Mouse (Mus musculus): ENCODE results near the gene Slc6a6. TPM values are rescaled to one million over a fixed set of nuclear protein-coding genes. Genes with fewer than 3 reads are reported as not detected.

Slc6a6 gene
- polyA plus RNA-seq, 1 experiment from 2014 or later, result 107 TPM

DNA sequence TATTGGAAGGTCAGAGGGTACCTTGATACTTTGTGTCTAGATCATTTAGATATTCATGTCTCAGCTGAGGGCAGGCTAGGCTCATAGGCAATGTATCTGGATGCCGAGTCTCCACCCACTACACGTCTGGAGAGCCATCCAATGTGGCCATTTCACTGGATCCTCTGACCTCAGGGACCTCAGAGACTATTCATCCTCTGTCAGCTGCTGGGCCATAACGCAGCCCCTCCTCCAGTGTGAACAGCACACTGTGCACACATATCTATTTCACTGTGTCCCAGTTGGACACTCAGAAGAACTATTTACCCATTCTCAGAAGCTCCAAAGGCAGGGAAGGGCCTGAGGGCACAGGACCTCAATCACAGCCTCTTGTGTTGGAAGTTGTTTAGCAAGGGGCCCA lies 58.6 kb downstream of the Slc6a6 start:
- no peak overlapping the region for H3K9ac ChIP-seq (replicated peaks; ENCODE audit: low read depth, low read length)

DNA sequence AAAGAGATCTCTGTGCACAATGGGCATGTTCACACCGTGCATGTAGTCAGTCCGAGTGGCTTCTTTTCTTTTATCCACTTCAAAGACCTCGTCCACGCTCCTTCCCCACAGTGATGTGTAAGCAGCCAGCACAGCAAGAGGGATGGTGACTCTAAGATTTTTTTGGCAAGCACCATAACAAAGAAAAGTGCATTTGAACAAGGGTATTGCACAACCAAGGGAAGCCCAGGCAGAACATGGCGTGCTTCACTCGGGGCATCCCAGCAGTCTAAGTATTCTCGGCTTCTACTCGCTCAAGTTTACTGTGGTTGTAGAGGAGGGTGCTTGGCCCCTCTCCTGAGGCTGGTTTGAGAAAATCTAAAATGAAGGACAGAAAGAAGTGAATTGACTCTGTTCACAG lies 59.1 kb downstream of the Slc6a6 start:
- Histone ChIP-seq H3K4me2 (ENCODE audit: low read length) (no peak overlapping the region), H3K9me3 (ENCODE audit: control insufficient read depth, low read length) (no peaks in the 10 kb centered on the region), H3K4me1 (replicated peaks; ENCODE audit: control insufficient read depth, insufficient read depth, low read length) (no peaks in the 10 kb centered on the region), H3K36me3 (ENCODE audit: control insufficient read depth, insufficient read depth) (peaks cover 12% of the 10 kb centered on the region), H3K27me3 (replicated peaks; ENCODE audit: control insufficient read depth, insufficient read depth, low read length) (no peaks in the 10 kb centered on the region), H3K4me3 (replicated peaks; ENCODE audit: low read length) (no peak overlapping the region), H3K27ac (ENCODE audit: low read length) (no peak overlapping the region), H3K9ac (replicated peaks; ENCODE audit: low read depth, low read length) (no peak overlapping the region)
- 84% methylated on average over 8 of the region's 8 CpGs for WGBS
- ATAC-seq, result no peak

More for the DNA sequence above, 58.6 kb downstream of the Slc6a6 start:
- 83% methylated on average over 3 of the region's 3 CpGs for WGBS
- Histone ChIP-seq H3K27ac (ENCODE audit: low read length) (no peak overlapping the region), H3K36me3 (ENCODE audit: control insufficient read depth, insufficient read depth) (peaks cover 9% of the 10 kb centered on the region; the same call in 1 of the 2 replicates), H3K4me3 (replicated peaks; ENCODE audit: low read length) (no peak overlapping the region), H3K27me3 (replicated peaks; ENCODE audit: control insufficient read depth, insufficient read depth, low read length) (no peaks in the 10 kb centered on the region), H3K4me2 (ENCODE audit: low read length) (no peak overlapping the region), H3K9me3 (ENCODE audit: control insufficient read depth, low read length) (no peaks in the 10 kb centered on the region), H3K4me1 (replicated peaks; ENCODE audit: control insufficient read depth, insufficient read depth, low read length) (no peaks in the 10 kb centered on the region)
- ATAC-seq, result no peak

DNA sequence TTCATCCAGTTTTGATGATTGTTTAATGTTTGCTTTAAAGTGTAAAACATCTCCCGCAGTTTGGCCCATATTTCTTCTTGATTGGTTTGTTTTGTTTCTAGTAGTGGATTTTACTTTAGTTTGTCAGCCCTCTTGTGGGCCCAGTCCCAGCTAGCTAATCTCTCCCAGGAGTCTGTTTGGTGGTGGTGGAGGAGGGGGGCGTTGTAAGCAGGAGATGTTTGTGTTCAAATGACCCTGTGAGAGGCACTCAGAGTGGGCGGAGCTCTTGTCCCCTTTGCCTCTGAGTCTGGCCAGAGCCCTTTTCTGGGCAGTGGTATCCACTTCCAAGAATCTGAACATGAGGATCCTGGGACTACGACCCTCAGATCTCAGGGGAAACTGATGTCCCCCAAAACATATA lies 60.0 kb downstream of the Slc6a6 start:
- Histone ChIP-seq H3K4me1 (replicated peaks; ENCODE audit: control insufficient read depth, insufficient read depth, low read length) (no peaks in the 10 kb centered on the region), H3K27ac (ENCODE audit: low read length) (no peak overlapping the region), H3K9me3 (ENCODE audit: control insufficient read depth, low read length) (no peaks in the 10 kb centered on the region), H3K27me3 (replicated peaks; ENCODE audit: control insufficient read depth, insufficient read depth, low read length) (no peaks in the 10 kb centered on the region), H3K4me3 (replicated peaks; ENCODE audit: low read length) (no peak overlapping the region), H3K36me3 (ENCODE audit: control insufficient read depth, insufficient read depth) (peaks cover 21% of the 10 kb centered on the region), H3K4me2 (ENCODE audit: low read length) (no peak overlapping the region), H3K9ac (replicated peaks; ENCODE audit: low read depth, low read length) (no peak overlapping the region)
- ATAC-seq, result no peak
- 65% methylated on average over 4 of the region's 4 CpGs for WGBS

DNA sequence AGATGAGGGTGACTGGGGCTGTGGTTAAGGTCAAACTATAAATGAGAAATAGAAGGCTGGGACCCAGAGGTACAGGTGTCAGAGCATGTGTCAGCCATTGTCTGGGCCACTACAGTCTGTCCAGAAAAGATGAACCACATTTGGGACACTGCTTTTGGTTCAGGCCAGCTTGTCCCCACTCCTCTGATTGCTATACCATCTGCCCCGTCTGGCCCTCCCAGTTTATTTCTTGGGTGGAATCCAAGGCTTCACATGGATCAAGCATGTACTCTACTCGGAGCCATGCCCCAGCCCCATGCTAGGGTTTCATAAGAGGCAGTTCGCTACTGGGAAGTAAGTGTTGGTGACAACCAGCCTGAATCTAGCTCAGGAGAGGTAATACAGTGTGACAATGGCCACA lies 61.4 kb downstream of the Slc6a6 start:
- Histone ChIP-seq H3K27ac (ENCODE audit: low read length) (no peak overlapping the region), H3K9me3 (ENCODE audit: control insufficient read depth, low read length) (no peaks in the 10 kb centered on the region), H3K4me3 (replicated peaks; ENCODE audit: low read length) (no peak overlapping the region), H3K36me3 (ENCODE audit: control insufficient read depth, insufficient read depth) (peaks cover 28% of the 10 kb centered on the region), H3K4me2 (ENCODE audit: low read length) (no peak overlapping the region), H3K9ac (replicated peaks; ENCODE audit: low read depth, low read length) (no peak overlapping the region), H3K27me3 (replicated peaks; ENCODE audit: control insufficient read depth, insufficient read depth, low read length) (no peaks in the 10 kb centered on the region), H3K4me1 (replicated peaks; ENCODE audit: control insufficient read depth, insufficient read depth, low read length) (no peaks in the 10 kb centered on the region)
- no peak for ATAC-seq
- 83% methylated on average over 3 of the region's 3 CpGs for WGBS

DNA sequence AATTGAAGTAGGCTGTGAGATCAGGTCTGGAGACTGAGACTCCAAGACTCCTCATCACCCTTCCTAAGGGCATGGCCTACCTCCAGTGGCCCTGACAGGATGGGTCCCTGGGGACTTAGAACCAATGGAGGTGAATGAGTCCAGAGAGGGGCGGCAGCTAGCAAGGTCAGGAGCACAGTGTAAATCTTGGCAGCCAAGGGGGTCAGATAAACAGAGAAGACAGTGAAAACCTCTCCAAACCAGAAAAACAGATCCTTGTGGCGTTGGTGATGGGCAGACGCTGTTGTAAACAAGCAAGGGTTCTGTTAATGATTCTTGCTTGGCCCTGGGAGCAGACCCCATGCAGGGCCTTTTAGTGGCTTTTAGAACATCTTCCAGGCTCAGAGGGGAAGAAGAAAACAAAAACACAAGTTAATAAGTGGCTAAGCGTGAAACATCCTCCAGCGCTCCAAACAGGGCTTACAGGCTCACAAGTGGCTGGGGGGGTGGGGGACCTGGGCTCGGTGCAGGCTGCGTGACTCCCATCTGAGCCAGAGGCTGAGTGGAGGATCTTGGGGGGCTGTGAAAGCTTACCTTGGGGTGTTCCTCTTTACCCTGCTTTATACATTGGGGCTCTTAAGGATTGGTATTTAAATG lies 62.2 kb downstream of the Slc6a6 start:
- peaks cover 32% of the 10 kb centered on the region for H3K36me3 ChIP-seq (ENCODE audit: control insufficient read depth, insufficient read depth)
- H3K4me2 ChIP-seq (ENCODE audit: low read length), result no peak overlapping the region
- H3K27ac ChIP-seq (ENCODE audit: low read length), result no peak overlapping the region
- H3K4me1 ChIP-seq (replicated peaks; ENCODE audit: control insufficient read depth, insufficient read depth, low read length), result no peaks in the 10 kb centered on the region
- H3K27me3 ChIP-seq (replicated peaks; ENCODE audit: control insufficient read depth, insufficient read depth, low read length), result no peaks in the 10 kb centered on the region
- no peak for ATAC-seq
- WGBS, result 77% methylated on average over 7 of the region's 7 CpGs
- no peak overlapping the region for H3K4me3 ChIP-seq (replicated peaks; ENCODE audit: low read length)
- no peak overlapping the region for H3K9ac ChIP-seq (replicated peaks; ENCODE audit: low read depth, low read length)
- no peaks in the 10 kb centered on the region for H3K9me3 ChIP-seq (ENCODE audit: control insufficient read depth, low read length)

DNA sequence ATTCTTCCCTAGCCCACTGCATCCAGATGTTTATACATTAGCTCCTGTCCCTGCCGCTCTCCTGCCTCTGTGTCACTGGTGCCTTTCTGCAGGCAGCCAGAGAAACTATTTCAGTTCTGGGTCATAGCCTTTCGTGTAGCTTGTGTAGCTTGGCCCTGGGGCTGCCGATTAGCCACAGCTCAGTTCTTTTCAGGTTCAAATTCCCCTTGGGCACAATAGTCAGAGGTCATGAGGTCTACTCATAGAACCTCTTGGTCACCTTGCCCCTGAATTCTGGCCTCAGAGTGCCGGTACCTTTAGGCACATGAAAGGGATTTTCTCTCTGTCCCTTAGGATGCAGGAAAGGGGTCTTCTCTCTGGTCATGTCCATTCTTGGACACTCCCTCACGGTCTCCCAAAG lies 62.9 kb downstream of the Slc6a6 start:
- Histone ChIP-seq H3K9me3 (ENCODE audit: control insufficient read depth, low read length) (no peaks in the 10 kb centered on the region), H3K4me3 (replicated peaks; ENCODE audit: low read length) (no peak overlapping the region), H3K36me3 (ENCODE audit: control insufficient read depth, insufficient read depth) (peaks cover 32% of the 10 kb centered on the region), H3K9ac (replicated peaks; ENCODE audit: low read depth, low read length) (no peak overlapping the region), H3K4me2 (ENCODE audit: low read length) (no peak overlapping the region), H3K4me1 (replicated peaks; ENCODE audit: control insufficient read depth, insufficient read depth, low read length) (no peaks in the 10 kb centered on the region), H3K27ac (ENCODE audit: low read length) (no peak overlapping the region), H3K27me3 (replicated peaks; ENCODE audit: control insufficient read depth, insufficient read depth, low read length) (no peaks in the 10 kb centered on the region)
- ATAC-seq, result no peak
- WGBS, result 81% methylated on average over 5 of the region's 5 CpGs

DNA sequence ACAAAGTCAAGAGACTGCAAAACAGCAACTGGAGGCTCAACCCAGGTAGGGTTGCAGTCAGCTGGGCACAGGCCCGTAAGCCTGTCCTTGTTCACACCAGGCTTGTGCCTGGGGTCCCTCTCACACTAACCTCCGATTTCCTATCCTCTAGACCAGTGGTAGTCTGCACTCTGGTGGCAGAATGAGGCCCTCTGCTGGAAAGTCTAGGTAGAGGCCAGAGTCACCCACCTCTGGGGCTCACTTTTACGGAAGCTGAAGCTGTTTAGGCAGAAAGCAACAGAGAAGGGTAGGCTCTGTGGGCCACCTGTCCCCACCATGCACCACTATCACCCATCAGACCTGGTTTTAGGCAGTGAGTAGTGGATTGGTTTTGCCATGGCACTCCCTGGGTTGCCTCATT lies 67.1 kb downstream of the Slc6a6 start:
- Histone ChIP-seq H3K27ac (ENCODE audit: low read length) (no peak overlapping the region), H3K9ac (replicated peaks; ENCODE audit: low read depth, low read length) (no peak overlapping the region), H3K4me3 (replicated peaks; ENCODE audit: low read length) (no peak overlapping the region), H3K9me3 (ENCODE audit: control insufficient read depth, low read length) (no peaks in the 10 kb centered on the region), H3K4me1 (replicated peaks; ENCODE audit: control insufficient read depth, insufficient read depth, low read length) (no peaks in the 10 kb centered on the region), H3K27me3 (replicated peaks; ENCODE audit: control insufficient read depth, insufficient read depth, low read length) (no peaks in the 10 kb centered on the region), H3K36me3 (ENCODE audit: control insufficient read depth, insufficient read depth) (peaks cover 27% of the 10 kb centered on the region), H3K4me2 (ENCODE audit: low read length) (no peak overlapping the region)
- no peak for ATAC-seq
- WGBS, result 60% methylated on average over 3 of the region's 3 CpGs

DNA sequence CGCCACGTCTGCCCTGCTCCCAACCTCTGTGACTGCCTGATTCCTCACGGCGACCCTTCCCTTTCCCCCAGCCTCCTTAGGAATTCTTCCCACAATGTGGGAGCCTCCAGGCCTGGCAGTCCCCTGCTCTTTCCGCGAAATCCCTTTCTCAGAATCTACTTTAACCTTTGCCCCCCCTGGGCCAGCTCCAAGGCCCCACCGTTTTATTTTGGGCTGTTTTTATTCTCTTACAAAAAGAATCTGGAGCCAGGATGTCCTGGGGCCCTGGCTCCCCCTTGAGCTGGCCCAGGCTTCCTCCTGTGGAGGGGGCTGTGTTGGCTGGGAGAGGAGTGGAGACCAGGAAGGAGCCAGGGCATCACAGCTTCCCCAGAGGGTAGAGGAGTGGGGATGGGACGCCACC lies 69.0 kb downstream of the Slc6a6 start:
- H3K4me2 ChIP-seq (ENCODE audit: low read length), result no peak overlapping the region

DNA sequence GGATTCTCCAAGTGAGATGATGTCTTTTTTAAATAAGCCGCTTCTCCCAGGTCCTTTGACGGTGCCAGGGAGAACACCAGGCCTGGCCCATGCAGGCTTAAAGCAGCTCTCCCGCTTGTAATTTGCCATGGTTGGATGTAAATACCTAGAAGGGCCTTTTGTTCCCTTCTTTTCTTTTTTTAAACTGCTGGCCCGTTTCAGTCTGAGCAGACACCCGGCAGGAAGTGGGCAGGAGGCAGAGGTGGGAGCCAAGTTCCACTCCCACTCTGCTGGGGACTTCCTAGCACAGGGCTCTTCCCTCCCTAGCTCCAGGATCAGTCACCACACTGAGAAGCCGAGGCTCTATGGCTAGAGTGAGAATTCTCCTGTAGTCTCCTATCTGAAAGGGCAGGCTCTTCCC lies 70.2 kb downstream of the Slc6a6 start:
- no peak overlapping the region for H3K4me2 ChIP-seq (ENCODE audit: low read length)
- no peak overlapping the region for H3K27ac ChIP-seq (ENCODE audit: low read length)
- no peaks in the 10 kb centered on the region for H3K4me1 ChIP-seq (replicated peaks; ENCODE audit: control insufficient read depth, insufficient read depth, low read length)
- WGBS, result 32% methylated on average over 6 of the region's 6 CpGs
- no peaks in the 10 kb centered on the region for H3K27me3 ChIP-seq (replicated peaks; ENCODE audit: control insufficient read depth, insufficient read depth, low read length)
- H3K36me3 ChIP-seq (ENCODE audit: control insufficient read depth, insufficient read depth), result peaks cover 18% of the 10 kb centered on the region
- no peak overlapping the region for H3K4me3 ChIP-seq (replicated peaks; ENCODE audit: low read length)
- no peak overlapping the region for H3K9ac ChIP-seq (replicated peaks; ENCODE audit: low read depth, low read length)
- no peaks in the 10 kb centered on the region for H3K9me3 ChIP-seq (ENCODE audit: control insufficient read depth, low read length)
- no peak; the same call in 1 of the 2 replicates for ATAC-seq

More for the DNA sequence above, 69.0 kb downstream of the Slc6a6 start:
- 58% methylated on average over 8 of the region's 8 CpGs for WGBS
- no peak overlapping the region for H3K9ac ChIP-seq (replicated peaks; ENCODE audit: low read depth, low read length)
- peaks cover 30% of the 10 kb centered on the region for H3K36me3 ChIP-seq (ENCODE audit: control insufficient read depth, insufficient read depth)
- no peaks in the 10 kb centered on the region for H3K9me3 ChIP-seq (ENCODE audit: control insufficient read depth, low read length)
- H3K27ac ChIP-seq (ENCODE audit: low read length), result no peak overlapping the region
- H3K4me1 ChIP-seq (replicated peaks; ENCODE audit: control insufficient read depth, insufficient read depth, low read length), result no peaks in the 10 kb centered on the region
- H3K4me3 ChIP-seq (replicated peaks; ENCODE audit: low read length), result no peak overlapping the region
- H3K27me3 ChIP-seq (replicated peaks; ENCODE audit: control insufficient read depth, insufficient read depth, low read length), result no peaks in the 10 kb centered on the region
- ATAC-seq, result no peak

DNA sequence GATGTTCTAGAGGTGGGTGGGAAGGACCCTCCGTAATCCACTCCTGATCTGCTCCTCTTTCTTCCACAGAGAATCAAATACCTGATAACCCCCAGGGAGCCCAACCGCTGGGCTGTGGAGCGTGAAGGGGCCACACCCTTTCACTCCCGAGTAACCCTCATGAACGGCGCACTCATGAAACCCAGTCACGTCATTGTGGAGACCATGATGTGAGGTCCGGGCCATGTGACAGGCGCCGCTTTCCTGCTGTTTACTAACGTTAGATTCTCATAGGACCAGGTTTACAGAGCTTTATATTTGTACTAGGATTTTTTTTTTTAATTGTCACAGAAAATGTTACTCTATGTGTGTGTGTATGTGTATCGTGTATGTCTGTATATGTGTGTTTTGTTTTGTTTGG lies 71.0 kb downstream of the Slc6a6 start:
- Histone ChIP-seq H3K4me1 (replicated peaks; ENCODE audit: control insufficient read depth, insufficient read depth, low read length) (no peaks in the 10 kb centered on the region), H3K4me2 (ENCODE audit: low read length) (no peak overlapping the region), H3K36me3 (ENCODE audit: control insufficient read depth, insufficient read depth) (peaks cover 20% of the 10 kb centered on the region), H3K9ac (replicated peaks; ENCODE audit: low read depth, low read length) (no peak overlapping the region), H3K27ac (ENCODE audit: low read length) (no peak overlapping the region), H3K27me3 (replicated peaks; ENCODE audit: control insufficient read depth, insufficient read depth, low read length) (no peaks in the 10 kb centered on the region), H3K9me3 (ENCODE audit: control insufficient read depth, low read length) (no peaks in the 10 kb centered on the region), H3K4me3 (replicated peaks; ENCODE audit: low read length) (no peak overlapping the region)
- WGBS, result 81% methylated on average over 12 of the region's 12 CpGs
- ATAC-seq, result no peak

Data from forebrain, embryonic 16.5 days (tissue).